Comparison of ENCODE assay signal across 9 mouse cellular contexts in genomic region chr8:126297284-126297845, GRCm38 (mm10). TPM values are rescaled to one million over a fixed set of nuclear protein-coding genes. Genes with fewer than 3 reads are reported as not detected.
DNase-seq lines count a peak whose midpoint lies in the region; ATAC-seq and TF ChIP-seq lines count a peak whose summit lies in the region.
"Had no signal": no experiment of that assay in that cellular context is flagged by ENCODE, and none has a peak within 500 bp of the region (broad histone marks: within the 10 kb centered on the region; RNA-seq: fewer than 3 reads in every experiment).

No protein-coding gene starts in this region.

- WGBS in intestine, embryonic 15.5 days: 26% methylated on average over 1 of the region's 1 CpGs
- WGBS in lung, postnatal 0 days: 18% methylated on average over 1 of the region's 1 CpGs

- no peaks in the 10 kb centered on the region for H3K36me3 ChIP-seq in intestine, embryonic 15.5 days
- H3K36me3 ChIP-seq in lung, postnatal 0 days (ENCODE audit: insufficient read depth, low read length): no peaks in the 10 kb centered on the region

- H3K9ac ChIP-seq in intestine, embryonic 15.5 days: no peak overlapping the region
- no peak overlapping the region for H3K9ac ChIP-seq in lung, postnatal 0 days (replicated peaks; ENCODE audit: low read depth)

- ATAC-seq in intestine, embryonic 15.5 days: peak; percentile 51
- ATAC-seq in lung, postnatal 0 days: no peak

- DNase-seq in ovary, postnatal 36 days (ENCODE audit: low spot score): peak; percentile 13
- DNase-seq in ovary, adult 18-20 months (ENCODE audit: low spot score): no peak
- peak; percentile 52 for DNase-seq in adrenal gland, adult 2 months
- peak; percentile 62 to 71 for DNase-seq in cerebellum, postnatal 36 days
- DNase-seq in lung, postnatal 0 days (ENCODE audit: low spot score): peak; percentile 66
- peak; percentile 36 for DNase-seq in right cerebral cortex, postnatal 14 days
- DNase-seq in spleen, postnatal 4 days (ENCODE audit: low spot score in 2 of 2): no peak

- H3K27me3 ChIP-seq in intestine, embryonic 15.5 days (replicated peaks): peaks cover 18% of the 10 kb centered on the region
- H3K27me3 ChIP-seq in lung, postnatal 0 days (replicated peaks; ENCODE audit: insufficient read depth, low read length): peaks cover 8% of the 10 kb centered on the region; the same call in 1 of the 2 replicates

- TF ChIP-seq EP300 in lung, postnatal 0 days (IDR thresholded peaks at IDR 0.05): no peak

- H3K27ac ChIP-seq in intestine, embryonic 15.5 days: no peak overlapping the region
- H3K27ac ChIP-seq in lung, postnatal 0 days (ENCODE audit: low read length): no peak overlapping the region

- peaks cover 8% of the 10 kb centered on the region; the same call in 1 of the 2 replicates for H3K4me1 ChIP-seq in intestine, embryonic 15.5 days (replicated peaks)
- no peaks in the 10 kb centered on the region for H3K4me1 ChIP-seq in lung, postnatal 0 days (ENCODE audit: insufficient read depth, low read depth, low read length)

- H3K4me3 ChIP-seq in intestine, embryonic 15.5 days (replicated peaks): no peak overlapping the region
- no peak overlapping the region for H3K4me3 ChIP-seq in lung, postnatal 0 days (ENCODE audit: low read depth, low read length)
- H3K4me3 ChIP-seq: megakaryocyte, embryonic 14.5 days had no signal

- no peak overlapping the region for H3K4me2 ChIP-seq in intestine, embryonic 15.5 days (replicated peaks)
- H3K4me2 ChIP-seq in lung, postnatal 0 days (replicated peaks; ENCODE audit: low read depth, low read length): no peak overlapping the region

- TF ChIP-seq CTCF in lung, postnatal 0 days (IDR thresholded peaks at IDR 0.05): peak; percentile 73

- no peaks in the 10 kb centered on the region for H3K9me3 ChIP-seq in intestine, embryonic 15.5 days
- no peaks in the 10 kb centered on the region for H3K9me3 ChIP-seq in lung, postnatal 0 days (ENCODE audit: low read length)
- H3K9me3 ChIP-seq: megakaryocyte, embryonic 14.5 days had no signal

RNA-seq across cellular contexts. Expression of gene Slc35f3, which starts 1.0 kb away (rescaled TPM):
- 1 to 10 TPM in 1 of 2 experiments, under 1 TPM in 1; 0.41 to 1.3 TPM for total RNA-seq in adrenal gland, adult 2 months (2021)
- 0.56 and 0.61 TPM in 2 replicates for polyA plus RNA-seq in adrenal gland, adult 2 months (2012; rRNA removed)
- 0.39 and 0.60 TPM in 2 replicates for polyA plus RNA-seq in intestine, embryonic 15.5 days (2015; fragmentation: Nextera tagmentation; extraction: Ambion mirVana)
- polyA plus RNA-seq in lung, postnatal 0 days (2015; fragmentation: Nextera tagmentation; extraction: Ambion mirVana): 0.38 and 0.67 TPM in 2 replicates

Comparison
In these comparisons a context has a peak if more than half of its experiments do, and no peak if none do; other contexts are left out.
1. DNase-seq: peak in ovary, postnatal 36 days (single experiment), adrenal gland, adult 2 months (single experiment), cerebellum, postnatal 36 days (2 of 2), lung, postnatal 0 days (single experiment) and right cerebral cortex, postnatal 14 days (single experiment); none in ovary, adult 18-20 months (single experiment) and spleen, postnatal 4 days (0 of 2).